Mouse (Mus musculus) spleen, adult 2 months (tissue): ENCODE data around the gene Esf1. TPM values are rescaled to one million over a fixed set of nuclear protein-coding genes. Genes with fewer than 3 reads are reported as not detected.
"Not testable (repeated sequence)": the region's sequence is repeated elsewhere in the genome, so short reads cannot be mapped to it uniquely, and the experiment has no call there.

Source experiments
- DNase-seq, 2 experiments: peaks; one replicate each; pipeline versions ENCODE4 v3.0.0 to v3.0.0-alpha.2; 2012 to 2021; ENCODE audit warnings: low spot score in 2 of 2, low read depth in 1 of 2
- H3K27ac ChIP-seq: fragments of 200-500 bp; 2 replicates; pipeline ENCODE4 v1.5.1; 2012; ENCODE audit warnings: low read length, inconsistent platforms; ENCODE audit not compliant: insufficient read depth
- H3K27me3 ChIP-seq: fragments of 200-500 bp; 2 replicates; pipeline ENCODE4 v1.6.1; 2012; ENCODE audit warnings: mild to moderate bottlenecking, moderate library complexity, low read length, inconsistent platforms; ENCODE audit not compliant: control insufficient read depth, insufficient read depth
- H3K36me3 ChIP-seq: fragments of 200-500 bp; 2 replicates; pipeline ENCODE4 v1.6.1; 2012; ENCODE audit warnings: mild to moderate bottlenecking, low read length, inconsistent platforms; ENCODE audit not compliant: control insufficient read depth, insufficient read depth
- H3K4me1 ChIP-seq: fragments of 200-500 bp; 2 replicates; pipeline ENCODE4 v1.6.1; 2011; ENCODE audit warnings: inconsistent platforms; ENCODE audit not compliant: control insufficient read depth, insufficient read depth, insufficient read length
- H3K4me3 ChIP-seq: fragments of 200-500 bp; 2 replicates; pipeline ENCODE4 v1.5.1; 2011; ENCODE audit warnings: mild to moderate bottlenecking, inconsistent platforms; ENCODE audit not compliant: insufficient read depth, insufficient read length; ENCODE audit errors: extremely low read depth
- CTCF ChIP-seq: fragments of 200-500 bp; IDR thresholded peaks from 2 replicates; pipeline ENCODE4 v1.5.1; 2011; ENCODE audit warnings: mild to moderate bottlenecking, inconsistent platforms; ENCODE audit not compliant: insufficient read depth, insufficient read length, insufficient replicate concordance; ENCODE audit errors: extremely low read depth
- POLR2A ChIP-seq: fragments of 200-500 bp; IDR thresholded peaks from 2 replicates; pipeline ENCODE4 v1.6.1; 2011; ENCODE audit warnings: low read depth, low read length, inconsistent platforms
- WGBS: fragments of 180-500 bp; shearing (Covaris S2); methylation state at CpG from one replicate; pipeline ENCODE4 v1.1.7; 2018; 5-methylcytosine and 5-hydroxymethylcytosine counted together
- polyA plus RNA-seq: library from polyadenylated mRNA; depleted of rRNA; stranded (reverse); fragments of >200 nt; gene quantifications from 2 replicates; pipeline ENCODE4 v1.2.3, GENCODE M21; 2012

Esf1 gene
- polyA plus RNA-seq, 1 experiment = 0.54 TPM

DNA sequence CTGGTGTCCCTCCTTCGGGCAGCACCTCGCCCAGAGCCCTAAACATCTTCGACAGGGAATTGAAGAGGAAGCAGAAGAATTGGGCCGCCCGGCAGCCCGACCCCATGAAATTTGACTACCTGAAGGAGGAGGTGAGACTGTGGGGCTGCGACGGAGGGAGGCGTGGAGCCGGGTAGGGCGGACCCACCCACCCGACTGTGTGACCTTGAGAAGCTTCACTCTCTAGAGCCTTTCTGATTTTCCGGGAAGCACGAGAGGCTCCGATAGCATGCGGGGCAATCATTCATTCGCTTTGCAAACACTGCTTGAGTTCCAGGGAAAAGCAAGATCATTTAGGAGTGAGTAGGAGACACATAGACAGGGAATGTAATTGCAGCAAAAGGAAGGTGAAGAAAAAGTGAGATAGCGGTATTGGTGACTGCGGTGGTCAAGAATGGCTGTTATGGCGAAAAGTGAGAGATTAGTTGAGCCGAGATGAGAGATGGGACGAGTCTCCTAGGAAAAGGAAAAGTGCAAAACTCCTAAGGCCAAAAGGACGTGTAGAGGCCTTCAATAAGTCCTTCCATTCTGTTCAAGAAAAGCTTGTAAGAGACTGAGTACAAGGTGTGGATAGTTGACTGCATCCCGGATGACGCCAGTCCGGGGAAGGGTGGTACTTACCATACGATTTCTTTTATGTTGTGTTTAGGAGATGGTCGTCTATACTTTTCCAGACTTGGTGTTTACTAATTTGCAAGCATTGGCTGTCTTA is 614 bp upstream of the Esf1 start:
- Histone ChIP-seq H3K36me3 (peaks cover 6% of the 10 kb centered on the region), H3K4me3 (peak overlapping the region; percentile 97), H3K27ac (peak overlapping the region; percentile 77), H3K4me1 (peaks cover 2% of the 10 kb centered on the region; the same call in 1 of the 2 replicates), H3K27me3 (no peaks in the 10 kb centered on the region)
- TF ChIP-seq CTCF = no peak
- TF ChIP-seq POLR2A = no peak; the same call in 1 of the 2 replicates
- no peak for DNase-seq
- 7% methylated on average over 28 of the region's 28 CpGs for WGBS

DNA sequence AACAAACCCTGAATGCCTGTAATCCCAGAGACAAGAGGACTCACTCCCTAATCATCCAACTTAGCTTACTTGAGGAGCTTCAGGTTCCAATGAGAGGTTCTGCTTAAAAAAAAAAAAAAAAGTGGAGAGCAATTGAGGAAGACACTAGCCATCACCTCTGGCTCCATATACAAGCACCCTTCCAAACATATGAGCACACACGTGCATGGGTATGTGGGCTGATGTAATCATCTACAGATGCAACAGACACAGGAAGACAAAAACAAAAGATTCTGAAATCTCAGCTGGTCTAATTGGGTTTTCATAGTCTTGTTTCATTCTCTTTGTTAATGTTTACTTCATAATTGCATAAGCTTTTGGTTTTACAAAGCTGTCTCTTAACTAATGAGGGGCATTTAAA is 1.3 kb downstream of the Esf1 start:
- Histone ChIP-seq H3K27ac (no peak overlapping the region), H3K27me3 (no peaks in the 10 kb centered on the region), H3K4me3 (no peak overlapping the region), H3K4me1 (peaks cover 2% of the 10 kb centered on the region; the same call in 1 of the 2 replicates), H3K36me3 (peaks cover 6% of the 10 kb centered on the region)
- WGBS = 59% methylated on average over 1 of the region's 1 CpGs
- DNase-seq = no peak
- TF ChIP-seq POLR2A (no peak), CTCF (no peak)

DNA sequence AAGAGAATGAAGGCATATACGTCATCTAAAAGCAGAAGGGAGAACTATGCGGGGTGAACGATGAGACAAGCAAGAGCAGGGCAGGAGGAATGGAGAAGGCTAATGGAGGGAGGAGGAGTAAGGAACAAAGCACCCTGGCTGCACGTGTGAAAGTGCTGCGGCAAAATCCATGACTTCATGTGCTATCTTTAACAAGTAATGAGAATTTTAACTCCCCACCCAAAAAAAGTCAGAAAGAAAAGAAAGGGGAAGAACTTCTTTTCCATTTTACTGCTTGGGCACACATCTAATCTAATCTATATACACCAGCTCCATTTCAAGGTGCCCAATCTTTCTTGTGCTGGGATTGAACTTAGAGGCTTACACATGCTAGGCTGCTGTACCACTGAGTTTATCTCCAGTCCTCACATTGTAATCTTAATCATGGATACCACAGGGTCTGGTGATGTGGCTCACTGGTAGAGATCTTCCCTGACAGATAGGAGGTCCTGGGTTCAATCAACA is 7.0 kb downstream of the Esf1 start:
- 83% methylated on average over 5 of the region's 5 CpGs for WGBS
- peaks cover 8% of the 10 kb centered on the region for H3K36me3 ChIP-seq
- H3K27ac ChIP-seq = no peak overlapping the region

DNA sequence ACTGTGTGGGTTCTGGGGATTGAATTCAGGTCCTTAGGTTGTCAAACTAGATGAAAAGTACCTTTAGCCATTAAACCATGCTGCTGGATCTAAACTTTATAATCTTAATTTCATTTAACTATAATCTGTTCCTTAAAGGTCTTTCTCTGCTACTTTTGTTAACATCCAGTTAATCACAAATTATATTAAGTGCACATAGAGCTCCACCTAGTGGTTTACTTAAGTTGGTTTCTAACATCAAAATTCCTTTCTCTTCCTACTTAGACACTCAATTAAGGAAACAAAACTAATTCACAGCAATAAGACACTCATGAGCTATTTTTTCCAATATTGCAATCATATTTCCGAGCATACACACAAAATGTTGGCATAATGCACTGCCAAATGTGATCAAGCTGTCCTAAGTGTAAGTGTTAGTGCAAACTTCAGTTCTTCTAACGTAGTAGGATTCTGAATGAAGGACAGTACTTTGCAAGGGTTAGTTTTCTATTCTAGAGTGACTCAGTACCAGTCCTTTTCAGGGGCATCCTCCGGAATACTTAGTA is 11.1 kb downstream of the Esf1 start:
- 83% methylated on average over 3 of the region's 3 CpGs for WGBS
- H3K36me3 ChIP-seq = peaks cover 8% of the 10 kb centered on the region
- TF ChIP-seq POLR2A (no peak), CTCF (no peak)
- DNase-seq = no peak
- no peaks in the 10 kb centered on the region for H3K4me1 ChIP-seq
- H3K27ac ChIP-seq = no peak overlapping the region
- H3K27me3 ChIP-seq = no peaks in the 10 kb centered on the region
- no peak overlapping the region for H3K4me3 ChIP-seq

More for the DNA sequence above, 7.0 kb downstream of the Esf1 start:
- H3K4me3 ChIP-seq = no peak overlapping the region
- no peaks in the 10 kb centered on the region for H3K27me3 ChIP-seq
- TF ChIP-seq POLR2A = no peak
- TF ChIP-seq CTCF = no peak
- no peak for DNase-seq
- no peaks in the 10 kb centered on the region for H3K4me1 ChIP-seq

DNA sequence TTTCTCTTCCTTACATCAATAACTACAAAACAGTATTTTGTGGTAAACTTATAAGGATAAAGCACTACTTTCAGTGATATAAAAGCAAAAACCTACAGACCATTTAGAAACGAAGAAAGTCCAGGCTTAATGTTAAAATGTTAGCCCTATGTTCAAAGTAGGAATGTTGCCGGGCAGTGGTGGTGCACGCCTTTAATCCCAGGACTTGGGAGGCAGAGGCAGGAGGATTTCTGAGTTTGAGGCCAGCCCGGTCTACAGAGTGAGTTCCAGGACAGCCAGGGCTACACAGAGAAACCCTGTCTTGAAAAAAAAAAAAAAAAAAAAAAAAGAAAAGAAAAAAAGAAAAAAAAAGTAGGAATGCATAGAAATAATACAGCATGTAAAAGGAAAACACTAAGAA is 18.6 kb downstream of the Esf1 start, which contains the start of gene Gm17374:
Gene Gm17374, plus strand, starts transcription at position 301 of the 400 bp plus-strand sequence.
- DNase-seq = not testable (repeated sequence)
- WGBS = 91% methylated on average over 4 of the region's 4 CpGs
- H3K36me3 ChIP-seq = peaks cover 13% of the 10 kb centered on the region; the same call in 1 of the 2 replicates

DNA sequence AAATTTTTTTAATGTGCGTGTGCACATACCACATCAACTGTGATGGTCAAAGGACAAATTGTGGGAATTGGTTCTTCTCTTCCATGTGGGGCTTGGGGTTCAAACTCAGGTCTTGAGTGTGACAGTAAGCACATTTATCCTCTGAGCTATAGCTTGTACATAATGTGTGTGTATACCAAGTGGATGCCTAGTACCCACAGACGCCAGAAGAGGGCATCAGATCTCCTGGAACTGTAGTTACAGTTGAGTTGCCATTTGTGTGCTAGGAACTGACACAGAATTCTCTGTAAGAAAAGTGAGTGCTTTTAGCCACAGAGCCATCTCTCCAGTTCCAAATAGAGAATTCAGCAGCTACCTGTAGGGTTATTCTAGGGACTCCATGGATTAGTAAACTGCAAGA is 44.8 kb downstream of the Esf1 start:
- Histone ChIP-seq H3K27me3 (no peaks in the 10 kb centered on the region), H3K4me1 (no peaks in the 10 kb centered on the region), H3K4me3 (no peak overlapping the region), H3K27ac (no peak overlapping the region), H3K36me3 (peaks cover 27% of the 10 kb centered on the region)
- 91% methylated on average over 2 of the region's 2 CpGs for WGBS
- no peak for TF ChIP-seq CTCF
- TF ChIP-seq POLR2A = no peak
- no peak for DNase-seq

More for the DNA sequence above, 18.6 kb downstream of the Esf1 start, which contains the start of gene Gm17374:
- not testable (repeated sequence) for H3K4me3 ChIP-seq, H3K27me3 ChIP-seq, H3K4me1 ChIP-seq, H3K27ac ChIP-seq

DNA sequence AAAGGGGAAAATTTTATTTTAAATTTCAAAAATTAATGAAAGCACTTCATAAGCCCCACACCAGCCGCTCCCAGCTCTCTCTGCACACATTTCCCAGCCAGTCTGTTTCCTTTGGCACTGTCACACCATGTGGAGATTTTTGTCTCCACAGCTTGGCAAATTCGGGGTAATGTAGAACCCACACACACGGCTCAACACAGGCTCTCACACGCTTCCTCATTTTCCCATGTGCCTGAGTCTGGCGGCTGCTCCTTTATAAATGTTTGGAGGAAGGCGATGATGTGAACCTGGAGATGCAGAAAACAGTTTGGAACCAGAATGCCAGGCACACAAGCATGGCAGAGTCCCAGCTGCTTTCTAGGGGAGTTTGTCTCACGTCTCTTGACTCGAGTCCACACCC is 56.5 kb downstream of the Esf1 start:
- no peaks in the 10 kb centered on the region for H3K4me1 ChIP-seq
- TF ChIP-seq CTCF (no peak), POLR2A (no peak)
- no peak for DNase-seq
- WGBS = 76% methylated on average over 8 of the region's 8 CpGs
- no peak overlapping the region for H3K4me3 ChIP-seq
- H3K27ac ChIP-seq = no peak overlapping the region
- H3K27me3 ChIP-seq = no peaks in the 10 kb centered on the region
- H3K36me3 ChIP-seq = no peaks in the 10 kb centered on the region
